Mouse (Mus musculus) neural tube, embryonic 12.5 days (tissue): ENCODE results near the gene Pnma1. TPM values are rescaled to one million over a fixed set of nuclear protein-coding genes. Genes with fewer than 3 reads are reported as not detected.

Experiments used
- ATAC-seq: fragments of 200-750 bp; cut with Nextera tagmentation; 2 replicates; pipeline ENCODE4 v1.8.0; 2017; ENCODE audit warnings: low read depth, mild to moderate bottlenecking, moderate TSS enrichment, moderate library complexity; ENCODE audit not compliant: low FRiP score
- H3K27ac ChIP-seq: fragments of 300-500 bp; sonication (generic); 2 replicates; pipeline ENCODE4 v1.5.1; 2016
- H3K27me3 ChIP-seq: fragments of 300-500 bp; sonication (generic); replicated peaks from 2 replicates; pipeline ENCODE4 v1.6.1; 2016; ENCODE audit warnings: mild to moderate bottlenecking
- H3K36me3 ChIP-seq: fragments of 300-500 bp; sonication (generic); 2 replicates; pipeline ENCODE4 v1.6.1; 2016; ENCODE audit warnings: mild to moderate bottlenecking
- H3K4me1 ChIP-seq: fragments of 300-500 bp; sonication (generic); 2 replicates; pipeline ENCODE4 v1.6.1; 2016
- H3K4me2 ChIP-seq: fragments of 300-500 bp; sonication (generic); replicated peaks from 2 replicates; pipeline ENCODE4 v1.6.1; 2016; ENCODE audit warnings: mild to moderate bottlenecking
- H3K4me3 ChIP-seq: fragments of 300-500 bp; sonication (generic); 2 replicates; pipeline ENCODE4 v1.5.1; 2016
- H3K9ac ChIP-seq: fragments of 300-500 bp; sonication (generic); 2 replicates; pipeline ENCODE4 v1.6.1; 2016; ENCODE audit warnings: mild to moderate bottlenecking
- H3K9me3 ChIP-seq: fragments of 300-500 bp; sonication (generic); 2 replicates; pipeline ENCODE4 v1.6.1; 2016; ENCODE audit warnings: mild to moderate bottlenecking
- WGBS: fragments of 180-500 bp; shearing (Covaris S2); methylation state at CpG from one replicate; pipeline ENCODE4 v1.1.7; 2016; 5-methylcytosine and 5-hydroxymethylcytosine counted together
- polyA plus RNA-seq: library from polyadenylated mRNA; unstranded; fragments of >200 nt; fragmentation: Nextera tagmentation; extraction: Ambion mirVana; gene quantifications from 2 replicates; pipeline ENCODE4 v1.2.1, GENCODE M21; 2016

Pnma1 gene
- polyA plus RNA-seq, 1 experiment from 2014 or later: 2.8 TPM

DNA sequence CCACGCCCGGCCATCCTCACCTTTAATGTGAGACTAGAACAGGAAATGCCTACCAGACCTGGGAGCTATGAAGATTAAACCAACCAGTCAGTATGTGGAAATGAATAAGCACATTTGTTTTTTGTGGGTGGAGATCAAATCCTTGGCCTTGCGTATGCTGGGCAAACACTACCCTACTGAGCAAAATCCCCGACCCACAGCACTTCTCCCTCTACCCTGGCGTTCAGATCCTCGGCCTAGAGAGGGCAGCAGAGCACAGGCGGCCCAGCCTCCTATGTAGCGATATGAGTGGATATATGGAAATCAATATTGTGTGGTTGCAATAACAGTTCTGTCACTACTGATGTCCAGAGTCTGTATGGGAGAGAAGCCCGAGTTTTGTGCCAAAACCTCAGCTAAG lies 14.8 kb upstream of the Pnma1 start:
- Histone ChIP-seq H3K9me3 (no peaks in the 10 kb centered on the region), H3K4me3 (no peak overlapping the region), H3K4me2 (no peak overlapping the region), H3K36me3 (peaks cover 27% of the 10 kb centered on the region), H3K9ac (no peak overlapping the region), H3K4me1 (no peaks in the 10 kb centered on the region), H3K27ac (no peak overlapping the region), H3K27me3 (no peaks in the 10 kb centered on the region)
- 86% methylated on average over 9 of the region's 9 CpGs for WGBS
- ATAC-seq: no peak

DNA sequence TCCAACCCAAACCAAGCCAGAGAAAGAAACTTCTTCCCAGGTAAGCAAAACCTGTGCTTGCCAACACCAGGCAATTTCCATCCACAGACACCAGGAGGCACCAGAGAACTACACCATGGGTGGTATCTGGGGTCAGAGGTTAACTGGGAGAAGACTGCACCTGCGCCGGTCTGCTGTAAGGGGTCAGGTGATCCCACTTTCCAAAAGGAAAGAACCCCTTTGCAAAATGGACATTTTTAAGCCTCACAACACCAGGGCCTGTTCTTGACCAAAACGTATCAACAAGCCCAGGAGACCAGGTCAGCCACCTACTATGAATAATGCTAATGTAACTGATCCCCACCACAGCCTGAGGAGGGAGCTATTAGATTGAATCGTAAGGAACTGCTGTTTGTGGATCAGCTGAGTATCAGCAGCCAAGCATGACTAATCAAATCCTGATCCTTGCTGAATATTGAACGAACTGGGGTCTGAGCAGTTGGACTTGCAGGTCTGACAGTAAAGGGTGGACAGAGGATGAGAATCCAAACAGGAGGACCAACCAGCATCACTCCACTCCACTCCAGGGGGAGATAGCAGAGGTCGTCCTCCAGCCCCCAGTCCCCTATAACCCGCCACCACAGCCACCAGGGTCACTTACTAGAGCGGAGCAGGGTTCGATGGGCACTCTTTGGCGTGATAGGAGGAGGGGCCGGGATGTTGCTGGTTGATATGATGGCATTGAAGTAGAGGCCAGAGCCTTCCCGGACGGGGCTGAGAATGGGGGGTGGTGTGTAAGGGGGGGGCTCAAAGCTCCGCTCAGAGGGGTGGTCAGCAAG lies 13.5 kb upstream of the Pnma1 start:
- Histone ChIP-seq H3K9ac (no peak overlapping the region), H3K9me3 (no peaks in the 10 kb centered on the region), H3K4me2 (no peak overlapping the region), H3K4me1 (no peaks in the 10 kb centered on the region), H3K27ac (no peak overlapping the region), H3K36me3 (peaks cover 35% of the 10 kb centered on the region), H3K27me3 (no peaks in the 10 kb centered on the region), H3K4me3 (no peak overlapping the region)
- WGBS: 77% methylated on average over 14 of the region's 14 CpGs
- ATAC-seq: no peak

DNA sequence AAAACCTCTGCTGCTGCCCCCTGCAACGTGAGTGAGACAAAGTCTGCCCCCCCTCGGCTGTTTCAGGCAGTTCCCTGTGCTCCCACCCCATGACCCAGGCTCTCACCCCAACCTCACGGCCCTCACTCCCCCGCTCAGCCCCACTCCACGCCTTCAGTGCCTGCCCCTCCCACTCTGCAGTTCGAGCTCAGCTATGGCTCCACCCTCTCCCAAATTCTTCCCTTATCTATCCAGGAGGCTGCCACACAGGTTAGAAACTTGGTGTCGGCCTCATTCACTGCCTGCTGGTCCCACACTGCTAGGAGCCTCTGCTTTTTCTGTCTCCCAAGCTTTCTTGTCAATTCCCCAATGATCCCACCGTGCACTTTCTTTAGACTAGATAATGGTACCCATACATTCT lies 12.8 kb upstream of the Pnma1 start:
- 82% methylated on average over 8 of the region's 8 CpGs for WGBS
- H3K9ac ChIP-seq: no peak overlapping the region
- no peaks in the 10 kb centered on the region for H3K9me3 ChIP-seq
- no peak overlapping the region for H3K27ac ChIP-seq
- no peaks in the 10 kb centered on the region for H3K4me1 ChIP-seq
- no peaks in the 10 kb centered on the region for H3K27me3 ChIP-seq
- ATAC-seq: no peak
- no peak overlapping the region for H3K4me3 ChIP-seq
- peaks cover 42% of the 10 kb centered on the region for H3K36me3 ChIP-seq
- no peak overlapping the region for H3K4me2 ChIP-seq

DNA sequence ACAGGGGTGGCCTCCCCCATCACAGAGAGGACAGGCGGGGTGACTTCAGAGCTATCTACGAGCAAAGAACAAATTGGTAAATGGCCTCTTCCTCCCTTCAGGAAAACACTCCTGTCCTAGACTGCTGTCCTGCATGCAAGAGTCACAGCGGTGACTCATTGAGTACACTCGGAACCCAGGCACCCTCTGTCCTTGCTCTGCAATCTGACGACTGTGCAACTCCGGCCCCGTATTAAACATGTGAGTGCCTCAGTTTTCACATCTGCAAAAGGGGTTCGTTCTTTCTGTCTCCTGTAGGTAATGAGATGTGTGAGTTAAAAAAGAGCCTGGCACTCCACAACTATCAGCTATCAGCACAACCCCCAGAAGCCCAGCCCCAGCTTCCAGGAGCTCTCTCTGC lies 12.2 kb upstream of the Pnma1 start:
- Histone ChIP-seq H3K27ac (no peak overlapping the region), H3K4me1 (no peaks in the 10 kb centered on the region), H3K4me3 (no peak overlapping the region), H3K36me3 (peaks cover 45% of the 10 kb centered on the region), H3K9me3 (no peaks in the 10 kb centered on the region), H3K27me3 (no peaks in the 10 kb centered on the region), H3K4me2 (no peak overlapping the region), H3K9ac (no peak overlapping the region)
- ATAC-seq: no peak
- WGBS: 94% methylated on average over 8 of the region's 8 CpGs

DNA sequence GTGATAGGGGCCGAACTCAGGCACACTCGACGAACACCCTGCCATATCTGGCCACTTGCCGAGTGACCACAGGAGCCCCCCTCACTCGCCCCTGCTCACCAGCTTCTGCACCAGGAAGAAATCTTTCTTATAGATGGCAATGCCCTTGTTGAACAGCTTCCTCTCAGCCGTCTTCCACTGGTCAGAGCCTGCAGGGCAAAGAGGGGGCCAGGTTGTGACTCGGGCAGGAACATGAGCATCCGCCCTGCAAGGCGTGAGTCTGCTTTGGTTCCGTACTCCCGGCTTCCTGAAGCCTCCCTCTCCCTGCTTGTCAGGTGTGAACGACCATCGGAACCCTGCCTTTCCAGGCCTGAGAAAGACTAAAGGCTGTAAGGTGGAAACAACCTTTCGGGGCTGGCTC lies 9.9 kb upstream of the Pnma1 start:
- Histone ChIP-seq H3K9ac (no peak overlapping the region), H3K36me3 (peaks cover 59% of the 10 kb centered on the region), H3K27me3 (no peaks in the 10 kb centered on the region), H3K4me2 (no peak overlapping the region), H3K9me3 (no peaks in the 10 kb centered on the region), H3K4me1 (no peaks in the 10 kb centered on the region), H3K27ac (no peak overlapping the region), H3K4me3 (no peak overlapping the region)
- WGBS: 92% methylated on average over 14 of the region's 14 CpGs
- no peak for ATAC-seq

DNA sequence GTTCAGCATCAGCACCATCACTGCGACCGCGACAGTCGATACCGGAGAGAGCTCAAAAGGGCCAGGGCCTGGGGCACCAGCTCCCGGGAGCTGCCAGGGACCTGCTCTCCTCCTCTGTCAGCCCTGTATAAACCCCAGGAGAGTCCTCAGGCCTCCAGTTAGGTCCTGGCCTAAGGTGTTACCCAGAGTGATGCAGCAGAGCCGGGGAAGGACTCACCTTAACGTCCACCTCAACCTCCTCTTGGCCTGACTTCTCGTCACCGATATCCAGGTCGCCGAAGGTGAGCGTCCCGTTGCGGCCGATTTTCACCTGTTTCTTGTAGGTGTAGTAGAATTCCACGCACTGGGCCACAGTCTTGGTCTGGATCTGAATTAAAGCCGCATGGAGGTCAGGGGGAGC lies 7.9 kb upstream of the Pnma1 start:
- H3K36me3 ChIP-seq: peaks cover 65% of the 10 kb centered on the region

DNA sequence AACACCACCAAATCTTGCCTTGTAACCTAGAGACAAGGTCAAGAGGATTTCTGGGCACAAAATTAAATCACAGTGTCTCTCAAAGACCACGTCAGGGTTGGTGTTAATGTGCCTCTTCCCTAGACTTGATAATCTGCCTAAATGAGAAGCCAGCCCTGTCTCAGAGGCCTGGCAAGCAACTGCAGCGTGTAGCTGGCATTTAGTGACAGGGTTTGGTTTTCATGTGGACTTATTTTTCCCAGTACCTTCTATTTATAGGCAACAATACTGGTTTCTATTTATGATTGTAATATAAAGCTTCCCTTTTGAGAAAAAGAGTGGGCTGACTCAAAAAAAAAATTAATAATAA lies 7.2 kb upstream of the Pnma1 start:
- Histone ChIP-seq H3K9me3 (no peaks in the 10 kb centered on the region), H3K27ac (no peak overlapping the region), H3K27me3 (no peaks in the 10 kb centered on the region), H3K4me1 (0 out of 2 replicates have a peak, but pooled peaks cover 2% of the 10 kb centered on the region), H3K4me2 (no peak overlapping the region), H3K4me3 (no peak overlapping the region), H3K36me3 (peaks cover 65% of the 10 kb centered on the region), H3K9ac (no peak overlapping the region)
- ATAC-seq: no peak
- 90% methylated on average over 2 of the region's 2 CpGs for WGBS

More for the DNA sequence above, 7.9 kb upstream of the Pnma1 start:
- Histone ChIP-seq H3K27me3 (no peaks in the 10 kb centered on the region), H3K4me1 (no peaks in the 10 kb centered on the region), H3K4me3 (no peak overlapping the region), H3K4me2 (no peak overlapping the region), H3K9ac (no peak overlapping the region), H3K9me3 (no peaks in the 10 kb centered on the region), H3K27ac (no peak overlapping the region)
- ATAC-seq: no peak
- 95% methylated on average over 18 of the region's 18 CpGs for WGBS

DNA sequence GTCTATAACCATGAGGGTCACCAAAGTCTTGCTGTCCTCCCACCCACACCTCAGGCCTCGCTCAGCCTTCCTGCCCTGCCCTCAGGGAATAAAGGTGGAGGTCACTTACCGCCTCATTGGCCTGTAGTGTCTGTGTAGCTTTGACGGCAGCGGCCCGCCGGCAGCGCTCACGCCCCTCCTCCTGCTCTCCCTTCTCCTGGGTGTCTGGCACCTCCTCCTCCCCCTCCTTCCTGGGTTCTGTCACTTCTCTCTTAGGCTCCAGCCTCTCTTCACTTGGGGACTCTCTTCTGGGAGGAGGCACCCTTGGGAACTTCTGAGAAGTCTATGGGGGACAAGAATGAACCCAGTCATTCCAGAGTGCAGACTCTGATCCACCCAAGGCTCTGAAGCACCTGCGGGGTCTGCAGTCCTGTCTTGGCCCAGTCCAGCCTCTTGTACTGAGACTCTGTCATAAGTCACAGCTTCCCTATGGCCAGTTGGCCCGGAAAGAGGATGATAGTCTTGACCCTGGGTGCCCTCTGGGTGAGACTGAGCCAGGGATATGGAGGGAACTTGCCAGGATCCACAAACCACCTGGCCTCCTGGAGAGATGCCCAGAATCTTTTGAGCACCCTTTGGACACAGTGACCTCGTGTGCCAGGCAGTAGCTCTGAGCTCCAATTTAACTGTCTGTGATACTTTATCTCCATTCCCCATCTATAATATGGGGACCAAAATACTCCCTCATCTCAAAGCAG lies 6.7 kb upstream of the Pnma1 start:
- Histone ChIP-seq H3K4me1 (peaks cover 4% of the 10 kb centered on the region), H3K36me3 (peaks cover 61% of the 10 kb centered on the region), H3K4me3 (no peak overlapping the region), H3K27me3 (no peaks in the 10 kb centered on the region), H3K27ac (no peak overlapping the region), H3K4me2 (no peak overlapping the region), H3K9ac (no peak overlapping the region), H3K9me3 (no peaks in the 10 kb centered on the region)
- ATAC-seq: no peak
- WGBS: 66% methylated on average over 11 of the region's 11 CpGs

DNA sequence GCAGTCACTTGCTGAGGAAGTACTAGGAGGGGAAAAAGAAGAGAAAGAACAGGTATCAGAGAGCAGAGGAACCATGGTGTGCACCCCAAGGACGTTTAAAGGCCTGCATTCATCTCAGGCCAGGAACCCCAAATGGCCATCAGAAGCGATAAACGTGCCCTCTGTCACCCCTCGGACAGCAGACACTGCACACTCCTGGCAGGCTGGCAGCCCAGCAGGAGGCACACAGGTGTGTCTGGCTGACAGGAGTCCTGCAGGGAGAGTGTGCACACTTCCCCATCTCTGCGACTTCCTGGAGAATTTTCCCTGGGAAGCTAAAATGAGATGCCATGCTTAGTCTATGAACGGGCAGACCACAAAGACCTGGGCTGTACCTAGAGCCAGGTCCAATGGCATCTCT lies 5.1 kb upstream of the Pnma1 start:
- H3K9ac ChIP-seq: no peak overlapping the region
- peaks cover 47% of the 10 kb centered on the region for H3K36me3 ChIP-seq
- H3K9me3 ChIP-seq: no peaks in the 10 kb centered on the region
- H3K4me2 ChIP-seq: no peak overlapping the region
- ATAC-seq: no peak
- H3K27ac ChIP-seq: no peak overlapping the region
- peaks cover 12% of the 10 kb centered on the region for H3K4me1 ChIP-seq
- WGBS: 80% methylated on average over 6 of the region's 6 CpGs
- no peak overlapping the region for H3K4me3 ChIP-seq
- no peaks in the 10 kb centered on the region for H3K27me3 ChIP-seq

DNA sequence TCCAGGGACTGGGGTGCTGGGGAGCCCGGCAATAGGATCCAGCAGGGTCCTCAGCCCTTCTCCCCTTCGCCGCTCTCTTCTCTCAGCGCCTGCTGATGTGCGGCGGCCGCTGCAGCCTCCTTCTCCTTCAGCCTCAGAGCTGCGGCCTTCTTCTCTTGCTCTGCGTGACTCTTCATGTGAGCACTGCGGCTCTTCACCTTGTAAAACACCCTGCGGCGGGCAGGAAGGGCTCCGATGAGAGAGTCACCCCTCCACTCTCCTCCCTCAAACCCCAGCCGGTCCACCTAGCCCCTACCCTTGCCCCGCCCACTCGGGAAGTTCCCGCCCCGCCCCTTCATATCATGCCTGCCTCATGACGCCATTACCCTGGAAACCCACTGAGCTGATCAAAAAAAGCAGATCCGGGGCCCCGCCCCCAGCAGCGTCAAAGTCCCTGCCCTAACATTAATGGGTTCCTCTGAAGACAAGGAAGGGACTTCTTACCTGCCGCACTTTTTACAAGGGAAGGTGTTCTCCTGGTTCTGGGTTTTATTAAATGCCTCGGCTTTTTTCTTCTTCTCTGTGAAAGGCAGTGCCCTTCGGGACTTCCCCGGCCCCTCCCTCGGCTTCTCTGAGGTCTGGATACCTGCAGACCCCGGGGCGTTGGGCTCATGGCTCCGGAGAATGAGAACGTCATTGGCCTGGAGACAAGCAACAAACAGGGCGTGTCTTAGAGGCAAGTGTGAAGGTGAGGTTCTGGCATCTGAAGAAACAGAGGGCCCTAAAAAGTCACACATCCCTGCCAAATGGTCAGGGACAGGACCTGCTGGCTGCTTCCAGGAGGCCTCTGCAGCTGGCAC lies 4.3 kb upstream of the Pnma1 start:
- no peak for ATAC-seq
- WGBS: 61% methylated on average over 32 of the region's 32 CpGs

DNA sequence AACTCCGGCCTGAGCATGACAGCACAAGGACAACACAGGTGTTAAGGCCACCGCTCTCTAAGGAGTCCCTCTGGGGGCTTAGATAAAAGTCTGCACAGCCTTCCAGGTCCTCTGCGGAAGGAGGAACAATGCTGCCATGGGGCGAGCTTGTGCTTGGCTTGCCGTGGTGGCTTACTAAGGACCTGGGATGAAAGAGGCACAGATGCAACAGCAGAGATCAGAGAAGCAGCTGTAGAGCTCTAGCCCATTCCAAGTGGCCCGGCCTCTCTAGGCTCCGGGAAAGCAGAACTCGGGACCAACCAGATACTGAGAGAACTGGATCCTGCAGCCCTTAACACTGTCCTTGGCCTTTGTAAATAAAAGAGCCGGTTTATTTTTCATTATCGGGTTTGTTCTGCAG lies 3.6 kb upstream of the Pnma1 start:
- 89% methylated on average over 10 of the region's 10 CpGs for WGBS
- ATAC-seq: no peak
- Histone ChIP-seq H3K9ac (no peak overlapping the region), H3K27me3 (no peaks in the 10 kb centered on the region), H3K4me3 (no peak overlapping the region), H3K27ac (no peak overlapping the region), H3K4me2 (no peak overlapping the region), H3K9me3 (no peaks in the 10 kb centered on the region), H3K36me3 (peaks cover 38% of the 10 kb centered on the region), H3K4me1 (peaks cover 19% of the 10 kb centered on the region)

More for the DNA sequence above, 4.3 kb upstream of the Pnma1 start:
- H3K9ac ChIP-seq: no peak overlapping the region
- H3K27me3 ChIP-seq: no peaks in the 10 kb centered on the region
- H3K4me2 ChIP-seq: no peak overlapping the region
- no peaks in the 10 kb centered on the region for H3K9me3 ChIP-seq
- H3K4me1 ChIP-seq: peaks cover 18% of the 10 kb centered on the region
- H3K36me3 ChIP-seq: peaks cover 38% of the 10 kb centered on the region
- H3K4me3 ChIP-seq: no peak overlapping the region
- H3K27ac ChIP-seq: no peak overlapping the region

DNA sequence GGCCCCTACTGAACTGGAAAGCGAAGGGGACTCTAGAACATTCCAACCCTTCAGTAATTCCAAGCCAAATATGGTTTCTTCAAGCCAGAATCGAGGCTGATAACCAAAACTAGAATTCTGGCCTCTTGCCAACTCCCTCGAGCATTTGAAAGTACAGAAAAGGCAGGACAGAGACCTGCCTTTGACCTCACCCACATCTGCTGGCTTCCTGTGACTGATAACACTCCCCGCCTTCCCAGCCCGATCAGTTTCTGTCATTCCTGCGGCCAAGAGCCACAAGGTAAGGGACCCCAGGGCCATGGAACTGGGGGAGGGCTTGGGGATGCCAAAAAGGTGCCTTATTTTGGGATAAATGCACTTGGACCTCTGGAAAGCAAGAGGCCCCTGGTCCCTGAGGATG lies 2.7 kb upstream of the Pnma1 start:
- Histone ChIP-seq H3K4me1 (peaks cover 19% of the 10 kb centered on the region), H3K4me3 (no peak overlapping the region), H3K27me3 (no peaks in the 10 kb centered on the region), H3K27ac (no peak overlapping the region), H3K9me3 (no peaks in the 10 kb centered on the region), H3K36me3 (peaks cover 30% of the 10 kb centered on the region), H3K9ac (no peak overlapping the region), H3K4me2 (no peak overlapping the region)
- WGBS: 78% methylated on average over 6 of the region's 6 CpGs
- no peak for ATAC-seq
